Mouse (Mus musculus) spleen, adult 2 months (tissue): ENCODE measurements around the gene Lypd6b.

ENCODE experiments used
- CTCF ChIP-seq: fragments of 200-500 bp; IDR thresholded peaks from 2 replicates; pipeline ENCODE4 v1.5.1; 2011; ENCODE audit warnings: mild to moderate bottlenecking, inconsistent platforms; ENCODE audit not compliant: insufficient read depth, insufficient read length, insufficient replicate concordance; ENCODE audit errors: extremely low read depth
- POLR2A ChIP-seq: fragments of 200-500 bp; IDR thresholded peaks from 2 replicates; pipeline ENCODE4 v1.6.1; 2011; ENCODE audit warnings: low read depth, low read length, inconsistent platforms

GRCm38 (mm10) chr2:49911296-49912034 lies 124.0 kb downstream of the Lypd6b start:
- TF ChIP-seq POLR2A = no peak
- no peak for TF ChIP-seq CTCF
